Mouse (Mus musculus) layer of hippocampus, adult 9-11 months (tissue): ENCODE measurements around the gene Arl3.
A peak's percentile ranks its signal among the peaks of the same experiment; 100 is the strongest.

Experiments used
- DNase-seq: peaks from one replicate; pipeline ENCODE4 v3.0.0; 2022

The Arl3 gene

GRCm38 (mm10) chr19:46516667-46517528 lies 56.1 kb downstream of the Arl3 start:
- DNase-seq: no peak

- no peak for DNase-seq
Observed at GRCm38 (mm10) chr19:46515287-46515821, 57.6 kb downstream of the Arl3 start.

GRCm38 (mm10) chr19:46514387-46514786 lies 58.6 kb downstream of the Arl3 start:
- no peak for DNase-seq

- DNase-seq: peak; percentile 79
Observed at GRCm38 (mm10) chr19:46511263-46511662, 61.7 kb downstream of the Arl3 start.

GRCm38 (mm10) chr19:46510824-46511223 lies 62.2 kb downstream of the Arl3 start:
- no peak for DNase-seq

DNA sequence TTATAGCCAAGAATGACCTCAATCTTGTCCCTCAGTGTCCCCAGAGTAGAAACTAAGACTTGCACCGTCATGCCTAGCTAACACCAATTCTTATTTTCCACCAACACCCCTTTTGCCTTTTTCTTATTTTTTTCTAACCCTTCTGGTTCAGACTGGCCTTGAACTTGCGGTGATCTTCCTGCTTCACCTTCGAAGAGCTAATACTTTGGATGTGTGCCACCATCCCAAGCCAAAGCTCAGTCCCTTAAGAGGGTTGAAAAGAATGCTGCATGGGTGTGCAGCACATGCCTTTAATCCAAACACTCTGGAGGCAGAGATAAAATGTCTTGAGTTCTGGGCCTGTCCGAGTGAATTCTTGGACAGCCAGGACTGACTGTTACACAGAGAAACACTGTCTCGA lies 62.6 kb downstream of the Arl3 start:
- DNase-seq: no peak

DNA sequence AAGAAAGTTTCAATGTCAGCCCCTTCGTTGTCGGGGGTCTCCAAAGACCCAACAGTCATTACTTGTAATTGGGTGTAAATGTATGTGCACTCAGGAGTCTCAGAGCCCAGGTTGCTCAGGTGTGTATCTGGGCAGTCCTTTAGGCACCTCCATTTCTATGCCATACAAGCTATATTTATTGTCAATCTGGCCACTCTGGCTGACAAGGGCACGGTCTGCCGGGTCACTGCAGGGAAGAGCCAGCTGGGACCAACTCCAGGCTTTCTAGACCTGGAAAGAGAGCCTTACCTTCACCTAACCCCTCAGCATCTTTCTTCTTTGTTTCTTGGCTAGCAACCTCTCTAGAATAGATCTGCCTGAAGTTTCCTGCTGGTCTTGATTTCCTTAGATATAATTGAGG lies 63.3 kb downstream of the Arl3 start:
- DNase-seq: no peak

DNA sequence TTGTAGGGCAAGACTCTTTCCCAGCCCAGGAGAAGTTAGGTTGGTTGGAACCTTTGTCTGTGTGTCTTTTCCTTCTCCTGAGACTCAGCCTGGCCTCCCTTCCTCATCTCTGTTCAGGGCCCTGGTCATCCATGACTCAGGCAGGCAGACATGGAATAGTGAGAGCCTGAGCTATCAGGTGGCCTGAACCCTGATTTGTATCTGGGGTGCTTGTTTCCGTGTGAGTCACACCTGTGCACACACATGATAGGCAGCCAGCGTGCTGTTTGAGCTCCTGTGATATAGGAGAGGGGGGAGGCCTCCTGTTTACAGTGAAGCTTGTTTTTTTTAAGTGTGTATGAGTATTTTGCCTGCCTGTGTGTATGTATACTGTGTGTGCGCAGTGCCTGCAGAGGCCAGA lies 63.8 kb downstream of the Arl3 start:
- DNase-seq: no peak

DNA sequence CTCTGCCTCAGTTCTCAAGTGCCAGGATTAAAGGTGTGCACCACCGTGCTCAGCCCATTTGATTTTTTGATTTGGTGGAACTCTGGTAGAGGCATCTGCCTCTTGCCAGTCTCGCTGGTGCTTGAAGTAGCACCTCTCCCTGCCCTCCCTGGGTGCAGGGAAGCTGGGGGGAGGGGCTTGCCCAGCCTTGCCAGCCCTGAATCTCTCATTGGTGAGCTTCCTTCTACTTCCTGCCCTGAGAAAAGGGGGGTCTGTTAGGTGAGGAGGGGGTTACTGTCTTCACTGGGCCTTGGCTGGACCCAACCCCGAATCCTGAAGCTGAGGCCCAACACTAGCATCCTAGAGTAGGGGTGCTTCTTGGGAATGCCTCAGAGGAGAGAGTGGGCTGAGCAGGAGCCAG lies 64.3 kb downstream of the Arl3 start:
- DNase-seq: no peak

DNA sequence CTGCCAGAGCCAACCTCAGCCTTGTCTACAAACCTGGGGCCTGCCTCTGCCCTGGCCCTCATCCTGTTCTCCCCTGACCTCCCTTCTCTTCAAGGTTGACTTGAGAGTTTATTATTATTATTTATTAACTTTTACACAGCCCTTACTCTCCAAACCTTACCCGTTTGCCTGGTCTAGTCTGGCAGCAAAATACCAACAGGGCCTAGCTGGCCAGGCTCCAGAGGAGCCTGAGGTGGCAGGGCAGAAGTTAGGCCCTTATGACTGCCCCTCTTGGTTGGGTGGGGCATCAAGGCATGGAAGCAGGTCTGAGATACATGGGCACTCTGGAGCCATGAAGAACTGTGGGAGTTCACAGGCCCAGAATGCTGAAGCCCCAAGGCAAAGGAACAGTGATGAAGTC lies 65.2 kb downstream of the Arl3 start:
- no peak for DNase-seq

GRCm38 (mm10) chr19:46507181-46507581 lies 65.8 kb downstream of the Arl3 start:
- peak; percentile 67 for DNase-seq

DNA sequence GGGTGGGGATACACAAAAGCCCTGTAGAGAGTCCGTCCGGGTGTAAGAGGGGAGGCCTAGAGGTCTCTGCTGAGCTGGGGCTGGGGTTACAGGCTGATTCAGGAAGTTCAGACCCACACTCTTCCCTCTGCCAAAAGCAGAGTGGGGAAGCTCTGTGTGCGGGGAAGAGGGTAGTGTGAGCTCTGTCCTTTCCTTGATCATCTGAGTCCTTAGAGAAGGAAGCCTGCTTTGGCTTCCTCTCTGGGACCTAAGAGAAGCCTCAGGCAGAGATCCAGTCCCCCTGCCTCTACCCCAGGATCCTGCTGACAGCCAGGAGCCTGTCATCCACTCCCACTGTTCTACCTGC lies 66.7 kb downstream of the Arl3 start:
- no peak for DNase-seq

DNA sequence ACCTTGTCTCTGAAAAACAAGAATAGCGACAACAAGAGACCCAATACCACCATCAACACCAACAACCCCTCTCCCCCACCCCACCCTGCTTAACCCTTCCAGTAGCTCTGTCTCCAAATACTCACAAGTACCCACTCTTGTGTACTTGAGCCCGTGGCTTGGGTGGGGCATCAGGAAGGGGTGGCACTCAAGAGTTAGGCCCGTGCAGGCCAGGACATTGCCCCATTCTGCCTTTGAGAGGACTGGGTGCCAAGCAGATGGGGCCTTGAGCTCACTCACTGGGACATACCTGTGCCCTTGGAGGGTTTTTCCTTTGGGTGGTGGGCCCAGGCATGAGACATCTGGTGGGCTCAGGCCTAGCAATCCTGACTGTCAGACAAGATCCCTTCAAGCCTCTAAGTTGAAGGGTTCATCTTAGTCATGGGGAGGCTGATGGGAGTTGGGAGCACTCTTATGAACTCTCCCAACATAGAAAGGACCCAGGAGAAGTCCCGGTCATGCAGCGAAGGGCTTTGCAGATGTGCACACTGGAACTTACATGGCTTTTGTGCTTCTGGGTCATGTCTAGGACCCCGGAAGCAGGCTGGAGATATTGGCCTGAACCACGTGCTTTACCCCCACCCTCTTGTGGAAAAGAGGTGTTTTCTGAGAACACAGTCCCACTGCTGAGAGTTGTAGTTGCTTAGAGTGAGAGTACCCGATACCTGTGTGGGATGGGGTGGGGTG lies 67.2 kb downstream of the Arl3 start:
- DNase-seq: no peak

- no peak for DNase-seq
Observed at GRCm38 (mm10) chr19:46504822-46505417, 68.1 kb downstream of the Arl3 start.

DNA sequence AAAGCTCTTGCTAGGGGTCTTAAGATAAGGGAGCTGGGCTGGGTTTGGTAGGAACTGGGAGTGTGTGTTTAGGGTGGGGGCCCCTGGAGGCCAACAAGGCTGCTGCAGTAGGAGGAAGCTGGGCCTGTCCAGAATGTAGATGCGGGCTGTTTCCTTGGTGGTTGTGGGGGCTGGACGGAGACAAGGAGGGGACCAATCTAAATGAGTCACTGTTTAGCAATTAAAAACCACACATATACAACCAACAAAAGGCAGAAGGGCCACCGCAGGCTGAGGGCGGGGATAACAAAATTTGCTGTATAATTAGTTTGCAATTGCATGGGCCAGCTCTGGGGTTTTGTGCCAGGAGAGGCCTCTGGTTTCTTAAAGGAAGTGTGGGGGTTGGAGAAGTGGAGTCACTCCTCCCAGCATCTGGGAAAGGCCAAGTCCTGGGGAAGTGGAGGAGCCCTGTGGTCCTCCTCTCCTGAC lies 68.9 kb downstream of the Arl3 start:
- peak; percentile 61 for DNase-seq

DNA sequence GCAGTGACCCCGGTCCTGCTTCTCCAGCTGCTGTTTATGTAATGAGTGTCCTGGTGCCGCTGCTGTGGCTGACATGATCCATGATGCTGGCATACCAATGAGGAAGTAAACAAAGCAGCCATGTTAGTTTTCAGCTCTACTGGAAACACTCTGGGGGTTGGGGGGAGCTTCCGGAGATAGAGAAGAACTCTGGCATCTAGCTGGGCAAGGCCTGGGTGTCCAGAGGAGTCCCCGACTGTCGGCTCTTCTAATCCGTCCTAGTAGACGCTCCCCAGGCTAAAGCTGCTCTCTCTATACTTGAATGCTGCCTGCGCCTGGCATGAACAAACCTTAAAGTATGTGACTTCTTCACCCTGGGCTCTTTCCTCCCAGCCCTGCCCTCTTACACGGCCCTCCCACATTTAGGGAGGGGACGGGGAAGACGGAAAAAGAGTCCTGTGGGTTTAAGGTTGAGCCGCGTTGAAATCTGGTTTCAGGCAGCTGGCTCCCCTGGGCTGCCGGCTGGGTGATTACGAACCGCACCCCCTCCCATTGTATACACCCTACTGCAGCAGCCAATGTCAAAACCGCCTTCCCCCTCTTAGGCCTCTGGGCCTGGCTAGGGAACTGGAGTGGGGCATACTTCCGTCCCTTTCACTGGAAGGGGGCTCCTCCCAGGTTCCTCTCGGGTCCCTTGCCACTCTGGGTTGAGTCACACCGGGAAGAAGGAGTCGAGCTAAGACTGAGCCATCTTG lies 69.5 kb downstream of the Arl3 start:
- DNase-seq: peak; percentile 61

- peak; percentile 85 for DNase-seq
Observed at GRCm38 (mm10) chr19:46502471-46503166, 70.4 kb downstream of the Arl3 start.

- peak; percentile 81 for DNase-seq
Observed at GRCm38 (mm10) chr19:46502069-46502455, 70.9 kb downstream of the Arl3 start.

DNA sequence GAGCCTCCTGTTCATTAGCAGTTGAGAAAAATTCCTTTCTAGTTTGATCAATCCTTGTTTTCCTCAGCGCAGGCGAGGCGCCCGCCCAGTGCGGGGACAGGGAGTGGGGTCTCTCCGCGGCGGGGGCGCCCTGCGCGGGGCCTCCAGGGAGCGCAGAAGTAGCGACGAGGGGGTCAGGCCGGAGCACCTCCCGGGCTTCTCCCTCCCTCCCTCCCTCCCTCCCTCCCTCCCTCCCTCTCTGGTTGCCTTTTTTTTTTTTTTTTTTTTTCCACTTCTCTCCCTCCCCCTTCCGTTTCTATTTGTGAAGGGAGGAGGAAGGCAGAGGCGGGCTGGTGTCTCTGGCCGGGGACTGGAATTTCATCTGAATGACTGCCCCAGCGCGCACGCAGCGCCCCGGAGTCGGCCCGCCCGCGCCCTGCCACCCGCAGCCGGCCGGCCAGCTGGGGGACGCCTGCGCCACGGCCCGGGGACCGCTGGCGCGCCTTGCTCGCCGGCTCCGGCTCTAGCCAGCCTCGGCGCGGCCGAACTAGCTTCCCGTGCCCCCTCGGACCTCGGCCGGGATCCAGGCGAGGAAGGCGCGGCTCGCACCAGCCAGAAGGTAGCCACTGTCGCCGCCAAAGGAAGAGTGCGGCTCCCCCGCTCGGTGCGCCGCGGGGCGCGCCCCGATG lies 71.5 kb downstream of the Arl3 start, which contains the start of gene Trim8:
TSS of gene Trim8 (plus strand) at position 302 of the 668 bp plus-strand sequence.
- peak; percentile 84 for DNase-seq

GRCm38 (mm10) chr19:46500581-46501341 lies 72.2 kb downstream of the Arl3 start:
- DNase-seq: no peak
